Mouse (Mus musculus) kidney, adult 9 months (tissue): Measurements from ENCODE around the gene Rnf13.

Source experiments
- DNase-seq: peaks from one replicate; pipeline ENCODE4 v3.0.0; 2022

Rnf13 gene

DNA sequence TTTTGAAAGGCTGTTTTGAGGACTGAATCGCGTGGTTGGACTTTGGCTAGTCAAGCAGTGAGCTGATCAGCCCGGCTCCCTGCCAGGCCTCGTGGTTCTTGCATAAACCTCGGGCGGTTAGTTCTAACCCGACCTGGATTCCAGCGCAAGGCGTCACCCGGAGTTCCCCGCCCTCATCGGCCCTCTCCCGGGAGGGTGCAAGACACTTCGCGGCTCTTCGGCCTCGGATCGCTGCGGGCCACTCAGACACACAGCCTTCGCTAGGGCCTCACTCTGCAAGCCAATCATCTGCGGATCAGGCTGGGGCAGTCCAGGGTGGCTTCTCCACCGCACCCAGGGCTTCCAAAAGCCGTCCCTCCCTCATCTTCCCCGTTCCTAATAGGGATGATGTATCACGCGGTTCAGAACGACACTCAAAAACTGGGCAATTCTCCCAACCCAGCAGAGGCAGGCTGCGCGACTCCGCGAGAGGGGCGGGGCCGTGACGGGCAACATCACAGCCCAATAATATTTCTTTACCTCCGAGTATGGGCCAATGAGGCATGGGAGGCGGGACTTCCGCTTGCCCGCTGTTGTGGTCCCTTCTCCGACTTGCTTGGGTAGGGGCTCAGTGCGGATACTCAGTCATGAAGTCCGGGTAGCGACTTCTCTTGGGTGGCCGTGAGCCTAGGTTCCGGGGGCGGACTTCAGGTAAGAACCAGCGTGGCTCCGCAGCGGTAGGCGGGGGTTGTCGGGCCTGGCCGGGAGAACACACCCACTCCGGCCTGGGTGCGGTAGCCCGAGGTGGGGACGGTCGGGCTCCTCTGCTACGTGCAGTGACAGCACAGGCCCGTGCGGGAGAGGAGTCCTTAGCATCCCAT, at the start of gene Rnf13:
Gene Rnf13, plus strand, starts transcription at position 552 of the 860 bp plus-strand sequence.
- DNase-seq, result peak; percentile 98

DNA sequence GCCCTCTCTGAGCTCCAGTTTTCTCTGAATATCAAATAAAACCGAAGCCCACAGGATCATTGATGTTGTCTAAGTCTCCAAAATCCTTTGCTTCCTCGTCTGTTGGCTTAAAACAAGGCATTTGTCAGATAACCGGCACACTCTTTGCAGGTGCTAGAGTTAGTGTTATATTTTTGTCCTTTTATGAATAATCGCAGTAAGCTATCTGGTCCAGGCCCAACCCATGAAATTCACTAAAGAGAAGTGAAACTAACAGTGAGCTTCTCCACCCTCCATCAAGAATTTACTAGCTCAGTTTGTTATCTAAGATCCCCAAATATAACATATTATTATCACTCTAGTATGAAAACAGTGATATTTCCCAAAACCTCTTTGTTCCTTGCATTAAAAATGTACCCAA, 44.1 kb upstream of the Rnf13 start:
- no peak for DNase-seq

DNA sequence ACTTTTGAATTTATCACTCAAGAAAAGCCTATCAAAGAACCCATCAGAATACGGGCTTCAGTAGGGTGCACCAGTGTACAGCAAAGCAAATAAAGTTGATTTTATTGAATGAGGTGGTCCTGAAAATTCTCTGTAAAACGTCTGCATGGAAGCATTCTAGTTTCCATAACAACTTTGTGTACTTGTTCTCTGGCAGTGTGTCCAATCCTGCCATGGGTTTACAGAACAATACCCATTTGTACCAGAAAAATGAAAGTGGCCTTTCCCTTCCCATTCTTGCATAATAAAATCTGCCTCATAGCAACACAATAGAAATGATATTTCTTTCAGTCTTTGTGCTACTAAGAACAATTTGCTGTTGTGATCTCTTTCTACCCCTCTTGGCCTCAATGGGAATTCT, 43.1 kb upstream of the Rnf13 start, which contains the start of gene Ankub1:
Gene Ankub1, minus strand, starts transcription at position 81 of the 400 bp plus-strand sequence.
- no peak for DNase-seq

DNA sequence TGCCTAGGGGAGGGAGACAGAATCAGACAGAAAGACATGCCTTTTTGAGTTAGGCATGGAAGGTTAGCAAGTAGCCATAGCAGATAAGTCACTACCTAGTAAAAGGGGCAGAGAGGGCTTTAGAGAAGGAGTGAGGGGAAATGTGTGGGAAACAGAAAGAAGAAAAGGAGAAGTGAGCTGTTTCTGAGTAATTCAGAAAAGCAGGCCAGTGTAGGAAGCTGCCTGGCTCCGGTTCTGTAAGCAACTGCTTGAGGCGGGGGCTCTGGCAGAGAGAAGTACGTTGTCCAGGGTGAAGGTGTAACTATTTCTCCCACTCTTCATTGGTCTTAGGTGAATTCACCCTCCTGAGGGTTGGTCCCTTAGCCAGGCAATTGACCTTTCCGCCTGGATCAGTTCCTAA, 39.6 kb upstream of the Rnf13 start:
- DNase-seq, result peak; percentile 26

DNA sequence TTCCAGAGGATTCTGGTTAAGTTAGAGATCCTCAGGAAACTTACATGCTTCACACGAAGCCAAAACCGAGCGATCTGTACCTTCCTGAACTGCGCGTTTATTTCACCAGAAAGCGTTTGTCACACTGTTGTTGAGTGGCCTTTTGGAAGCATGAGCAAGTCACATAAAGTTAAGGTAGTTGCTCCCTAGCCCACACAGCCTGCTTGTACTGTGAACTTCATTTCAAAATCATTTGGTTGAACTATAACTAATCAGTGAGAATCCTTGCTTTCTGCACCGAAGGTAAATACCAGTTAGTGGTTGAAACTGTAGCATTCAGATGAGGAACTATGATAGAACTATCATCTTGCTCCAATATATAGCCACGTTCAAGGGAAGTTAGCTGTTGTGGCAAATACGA, 39.1 kb upstream of the Rnf13 start:
- DNase-seq, result peak; percentile 54

DNA sequence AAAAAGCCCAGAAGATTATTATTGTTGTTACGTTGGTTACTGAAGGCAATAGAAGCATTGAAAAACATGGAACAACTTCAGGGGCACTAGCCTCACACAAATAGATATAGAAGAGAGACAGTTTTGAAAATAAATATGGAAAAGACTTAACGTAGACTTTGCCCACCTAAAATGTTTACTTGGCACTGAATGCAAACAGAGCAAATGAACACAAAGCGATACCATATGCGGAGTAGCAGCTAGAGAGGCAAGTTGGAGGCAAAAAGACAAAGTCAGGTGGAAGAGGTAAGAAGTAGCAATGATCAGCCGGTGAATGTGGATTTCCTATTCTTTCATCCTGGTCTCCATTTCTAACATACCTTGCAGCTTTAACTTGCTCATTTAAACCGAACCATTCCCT, 21.7 kb upstream of the Rnf13 start:
- DNase-seq, result no peak

DNA sequence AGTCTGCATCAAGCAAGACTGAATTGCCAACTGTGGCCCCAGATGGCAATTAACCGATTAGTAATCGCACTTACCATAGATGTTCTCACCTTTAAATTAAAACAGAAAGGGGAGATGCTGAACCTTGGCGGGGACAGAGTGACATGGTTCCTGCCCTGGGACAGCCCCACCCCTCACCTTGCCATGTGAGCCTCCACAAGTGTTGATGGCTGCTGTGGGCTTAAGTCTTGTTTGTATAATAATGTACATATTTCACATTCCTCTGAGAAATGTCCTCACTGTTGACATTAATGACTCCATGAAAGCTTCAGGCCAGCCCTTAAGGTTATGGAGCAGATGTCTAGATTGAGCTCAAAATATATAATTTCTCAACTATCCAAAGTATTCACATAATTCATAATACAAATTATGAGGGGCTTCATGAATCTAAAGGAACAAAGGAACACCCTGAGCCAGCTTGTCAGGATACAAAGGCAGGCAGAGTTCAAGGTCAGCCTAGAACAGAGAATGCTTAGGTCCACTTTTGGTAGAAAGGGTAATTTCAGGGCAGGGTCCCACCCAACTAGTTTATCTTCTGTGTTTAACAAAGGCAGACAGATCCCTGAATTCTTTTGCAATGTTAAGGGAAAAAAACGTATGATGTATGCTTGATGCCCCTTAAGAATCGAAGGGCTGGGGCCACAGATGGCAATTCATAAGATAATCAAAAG, 3.5 kb upstream of the Rnf13 start:
- no peak for DNase-seq

DNA sequence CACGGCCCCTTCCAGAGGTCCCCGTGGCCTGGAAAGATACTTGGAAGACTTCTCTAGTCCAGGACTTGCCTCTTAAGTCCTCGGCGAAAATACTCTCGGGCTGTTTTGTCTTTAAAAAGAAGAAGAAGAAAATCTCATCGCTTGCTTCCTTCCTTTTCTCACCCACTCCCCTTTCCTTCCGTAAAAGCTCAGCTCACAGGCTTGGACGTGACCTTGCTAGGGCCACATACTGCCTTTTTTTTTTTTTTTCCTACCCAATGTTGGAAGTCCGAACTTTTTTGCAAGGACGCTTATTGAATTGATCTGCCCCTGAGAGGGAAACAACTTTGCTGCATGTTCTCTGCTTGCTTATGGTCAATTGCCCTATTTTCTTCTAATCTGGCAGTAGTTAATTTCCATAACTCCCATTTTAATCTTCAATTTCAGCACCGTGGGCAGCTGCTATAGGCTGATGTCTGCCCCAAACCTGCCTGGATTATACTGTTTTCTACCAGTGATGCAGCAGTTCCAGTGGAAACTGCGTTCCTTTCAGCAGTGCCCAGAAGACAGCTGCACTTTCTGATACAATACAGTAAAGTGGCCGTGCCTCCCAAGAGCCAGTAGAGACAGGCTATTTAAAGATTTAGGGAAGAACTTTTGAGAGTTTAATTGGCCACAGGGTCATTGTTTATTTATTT, 695 bp downstream of the Rnf13 start:
- DNase-seq, result peak; percentile 13

DNA sequence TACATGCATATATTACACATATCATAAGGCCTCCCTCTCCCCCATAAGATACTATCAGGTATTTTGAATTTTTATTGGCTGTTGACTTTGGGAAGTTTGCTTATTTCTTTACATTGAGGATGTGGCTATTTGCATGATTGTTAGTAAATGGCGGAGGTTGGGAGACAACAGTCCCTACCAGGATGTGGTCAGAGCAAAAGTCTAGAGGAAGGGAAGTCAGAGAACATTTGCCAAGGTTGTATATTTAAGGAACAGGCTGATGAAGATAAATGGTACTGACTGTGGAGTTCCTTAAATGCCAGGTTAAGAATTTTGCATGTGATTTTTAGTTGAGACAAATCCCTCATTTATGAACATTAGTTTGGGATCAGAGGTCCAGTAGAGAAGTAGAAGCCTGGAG, 4.0 kb downstream of the Rnf13 start:
- no peak for DNase-seq

DNA sequence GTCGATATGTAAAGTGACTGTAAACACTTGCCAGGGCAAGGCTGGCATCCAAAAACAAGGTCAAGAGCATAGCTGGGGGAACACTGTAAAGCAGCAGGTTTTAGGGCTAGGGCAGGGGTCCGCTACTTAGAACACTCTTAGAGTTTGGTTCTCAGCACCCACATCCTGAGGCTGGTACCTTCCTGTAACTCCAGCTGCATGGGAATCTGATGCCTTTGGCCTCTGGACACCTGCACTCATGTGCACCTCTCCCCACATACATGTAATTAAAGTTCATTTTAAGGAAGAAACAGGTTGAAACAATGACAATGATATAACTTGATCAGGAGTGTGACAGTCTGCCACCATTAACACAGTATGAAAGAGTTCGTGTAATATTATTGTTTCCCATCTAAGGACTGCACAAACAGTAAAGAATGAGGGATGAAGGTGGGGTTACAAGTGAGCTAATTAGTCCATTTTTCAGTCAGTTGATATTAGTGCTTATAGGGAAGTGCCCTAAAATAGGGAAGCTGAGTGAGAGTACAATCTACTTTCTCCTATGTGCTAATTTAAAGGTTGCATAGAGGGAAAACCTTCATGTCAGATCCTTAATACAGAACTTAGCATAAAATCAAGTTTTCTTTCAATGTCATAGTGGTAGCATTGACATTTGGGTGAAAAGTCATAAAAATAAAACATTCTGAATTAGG, 12.9 kb downstream of the Rnf13 start:
- no peak for DNase-seq

DNA sequence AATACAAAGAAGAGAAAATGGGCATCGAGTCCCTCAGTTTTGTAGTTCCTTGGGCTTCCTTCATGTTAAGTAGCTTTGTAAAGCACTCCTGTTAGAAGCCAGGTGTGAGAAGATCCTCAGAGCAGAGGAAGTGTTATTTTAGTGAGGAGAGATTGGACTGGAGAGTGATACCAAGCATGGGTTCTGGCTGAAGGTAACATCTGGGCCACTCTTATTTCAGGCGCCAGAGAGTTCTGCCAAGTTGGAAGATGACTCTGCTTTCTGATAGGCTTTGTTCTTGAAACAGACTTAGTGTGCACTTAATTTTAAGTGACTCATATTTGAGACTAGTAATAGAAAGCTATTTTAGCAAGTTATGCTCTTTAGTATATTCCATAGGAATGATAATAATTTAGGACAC, 41.1 kb downstream of the Rnf13 start:
- no peak for DNase-seq

DNA sequence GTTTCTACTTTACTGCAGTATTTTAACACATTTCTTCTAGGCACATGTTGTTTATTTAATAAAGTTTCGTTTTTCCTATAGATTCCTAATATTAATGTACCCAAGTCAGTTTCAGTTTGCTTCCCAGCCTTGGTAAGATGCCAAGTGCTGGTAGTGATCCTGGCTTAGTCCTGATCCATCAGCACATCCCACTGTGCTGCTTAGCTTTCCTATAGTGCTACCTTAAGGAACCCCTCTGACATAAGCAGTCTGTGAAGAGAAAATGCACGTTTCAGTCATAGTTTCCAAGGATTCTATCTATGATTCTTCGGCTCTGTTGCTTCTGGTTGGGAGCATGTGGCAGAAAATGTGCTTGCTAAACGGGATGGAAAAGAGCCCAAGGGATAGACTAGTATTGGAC, 52.6 kb downstream of the Rnf13 start:
- no peak for DNase-seq

DNA sequence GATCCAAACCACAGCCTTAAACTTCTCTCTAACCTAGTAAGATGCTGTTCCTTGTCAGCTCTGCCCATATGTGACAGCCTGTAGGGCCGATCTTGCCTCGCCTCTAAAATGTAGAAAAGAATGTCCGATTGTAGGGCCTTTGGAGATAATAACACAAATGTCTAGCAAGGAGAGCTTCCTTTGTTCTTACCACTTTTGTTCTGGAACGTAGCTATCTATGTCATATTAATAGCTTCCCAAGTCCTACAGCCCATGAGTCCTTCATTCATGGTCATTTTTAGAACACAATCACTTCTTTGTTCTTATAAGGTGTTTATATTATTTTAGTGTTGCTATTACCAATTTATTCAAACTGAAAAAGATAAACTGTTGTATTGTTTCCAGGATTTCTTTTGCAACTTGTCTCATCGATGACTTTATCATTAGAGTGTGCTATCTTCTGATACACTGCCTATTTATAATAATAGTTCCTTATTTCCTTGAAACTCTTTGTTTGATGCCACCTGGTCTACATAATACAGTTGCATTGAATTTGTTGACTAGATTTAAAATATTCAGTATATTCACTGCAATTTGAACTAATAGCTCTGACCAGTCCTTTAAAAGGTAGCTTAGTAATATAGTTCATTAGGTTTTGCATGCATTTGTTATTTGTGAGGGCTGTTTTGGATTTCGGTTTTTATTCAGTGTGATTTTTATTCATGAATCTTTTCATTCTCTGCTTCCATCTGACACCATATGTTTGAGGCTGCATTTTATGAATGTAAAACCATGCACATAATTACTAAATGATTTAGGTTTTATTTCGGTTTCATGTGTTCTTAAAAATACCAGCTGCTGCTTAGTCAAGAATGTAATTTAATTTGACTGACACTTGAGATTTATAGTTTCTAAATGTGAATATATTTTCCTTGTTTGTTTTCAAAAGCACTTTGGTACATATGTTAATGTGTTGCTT, 53.4 kb downstream of the Rnf13 start:
- DNase-seq, result no peak

DNA sequence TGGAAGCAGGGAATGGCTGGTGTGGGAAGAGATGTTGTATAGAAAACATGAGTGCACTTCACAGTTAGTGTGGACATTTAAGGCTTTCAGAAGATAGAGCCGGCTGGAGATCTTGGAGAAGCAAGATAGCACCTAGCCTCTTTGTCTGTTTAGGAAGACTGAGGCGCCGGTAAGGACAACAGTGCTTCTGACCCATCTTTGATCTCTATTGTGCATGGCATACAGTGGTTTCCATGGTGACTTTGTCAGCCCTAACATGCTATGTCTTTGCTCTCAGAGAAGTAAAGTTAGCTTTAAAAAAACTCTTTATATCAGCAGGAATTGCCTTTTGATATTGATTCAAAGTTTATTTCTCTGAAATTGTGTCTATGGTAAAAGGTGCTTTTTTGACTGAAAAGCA, 55.2 kb downstream of the Rnf13 start:
- no peak for DNase-seq

DNA sequence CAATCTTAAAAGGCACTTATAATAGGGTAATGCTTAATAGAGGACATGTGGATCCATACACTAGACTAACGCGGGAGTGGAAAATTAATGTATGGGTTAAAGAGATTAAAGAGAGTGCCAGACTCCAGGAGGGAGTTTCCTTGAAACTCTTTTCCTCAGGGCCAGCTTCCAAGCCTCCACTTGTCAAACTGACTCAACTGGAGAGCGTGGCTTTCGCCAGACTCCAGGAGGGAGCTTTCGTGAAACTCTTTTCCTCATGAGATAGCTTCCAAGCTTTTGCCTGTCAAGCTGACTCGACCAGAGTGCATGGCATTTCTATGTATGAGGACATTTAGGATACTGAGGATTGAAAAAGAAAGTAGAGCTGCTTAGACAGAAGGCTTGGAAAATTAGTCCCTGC, 59.2 kb downstream of the Rnf13 start:
- DNase-seq, result peak; percentile 30

DNA sequence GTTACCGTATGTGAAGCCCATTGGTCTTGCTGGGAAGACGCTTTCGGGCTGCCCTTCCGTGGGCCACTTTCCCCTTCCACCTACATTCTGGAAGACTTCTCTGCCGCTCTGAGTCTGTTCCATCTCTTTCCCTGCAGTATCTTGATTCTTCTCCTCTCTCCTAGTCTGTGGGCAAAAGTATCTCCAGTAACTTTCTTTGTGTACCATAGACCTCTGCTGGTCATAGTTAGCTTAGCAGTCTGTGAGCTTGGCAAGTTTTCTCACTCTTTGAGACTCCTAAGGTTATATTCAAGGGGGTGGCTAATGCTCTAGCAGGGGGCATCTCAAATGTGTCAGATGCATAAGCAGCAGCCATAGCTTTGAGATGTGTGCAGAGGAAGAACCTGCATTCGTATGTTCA, 79.6 kb downstream of the Rnf13 start:
- DNase-seq, result peak; percentile 40

DNA sequence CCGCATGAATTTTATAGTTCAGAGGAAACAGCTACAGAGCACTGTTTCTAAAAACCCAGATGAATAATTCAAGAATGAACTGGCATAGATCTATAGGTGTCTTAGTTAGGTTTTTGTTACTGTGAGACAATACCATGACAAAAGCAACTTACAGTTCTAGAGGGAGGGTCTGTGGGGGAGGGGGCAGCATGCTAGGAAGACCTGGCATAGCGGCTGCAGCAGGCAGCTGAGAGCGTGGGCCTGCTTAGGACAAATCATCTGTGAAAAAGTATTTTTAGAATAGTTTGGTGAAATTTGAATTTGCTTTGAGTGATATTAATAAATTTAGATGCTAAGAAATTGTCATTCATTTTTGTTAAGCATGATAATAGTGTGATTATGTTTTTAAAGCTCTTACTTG, 90.0 kb downstream of the Rnf13 start:
- no peak for DNase-seq

DNA sequence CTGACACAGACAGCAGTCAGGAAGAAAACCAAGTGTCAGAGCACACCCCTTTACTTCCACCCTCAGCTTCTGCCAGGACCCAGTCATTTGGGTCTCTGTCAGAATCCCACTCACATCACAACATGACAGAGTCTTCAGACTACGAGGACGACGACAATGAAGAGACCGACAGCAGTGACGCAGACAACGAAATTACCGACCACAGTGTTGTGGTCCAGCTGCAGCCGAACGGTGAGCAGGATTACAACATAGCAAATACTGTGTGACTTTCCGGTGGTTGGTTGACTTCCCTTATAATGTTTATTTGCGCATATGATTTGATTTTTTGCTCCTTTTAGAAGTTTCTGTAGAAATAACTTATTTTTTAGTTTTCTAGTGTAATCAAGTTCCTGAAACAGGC, 97.7 kb downstream of the Rnf13 start:
- DNase-seq, result no peak

DNA sequence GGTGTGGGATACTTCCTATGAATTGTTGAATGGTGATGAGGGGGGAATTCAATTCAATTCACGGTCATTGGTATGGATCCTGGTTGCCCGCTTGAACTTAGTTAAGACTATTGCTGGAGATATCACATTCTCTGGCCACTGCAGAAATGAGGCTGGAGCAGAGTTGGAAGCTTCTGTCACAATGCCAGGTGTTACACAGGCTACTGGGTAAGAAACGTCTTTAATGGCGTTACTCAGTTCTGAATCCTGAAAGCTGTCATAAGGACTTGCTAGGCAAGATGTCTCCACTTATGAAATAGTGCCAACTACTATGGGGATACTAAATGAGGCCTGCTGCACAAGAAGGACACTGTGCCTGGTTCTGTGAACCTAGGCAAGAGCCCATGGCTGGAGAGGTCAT, 101.0 kb downstream of the Rnf13 start:
- DNase-seq, result no peak

DNA sequence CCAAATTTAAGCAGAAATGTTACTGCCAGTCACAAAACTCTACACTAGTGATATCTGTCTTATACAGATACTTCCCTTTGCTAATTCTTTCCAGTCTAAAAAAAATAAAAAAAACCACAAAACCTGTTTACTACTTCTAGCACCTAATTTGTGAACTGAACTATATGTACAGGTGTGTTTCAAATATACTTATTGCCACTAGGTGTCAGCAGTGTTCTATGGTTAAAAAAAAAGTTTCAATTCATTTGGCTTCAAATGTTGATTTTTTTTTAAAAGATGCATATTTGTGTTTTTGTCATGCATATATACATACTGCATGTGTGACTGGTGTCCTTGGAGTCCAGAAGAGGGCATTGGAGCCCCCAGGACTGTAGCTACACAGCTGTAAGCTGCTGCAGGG, 107.9 kb downstream of the Rnf13 start:
- DNase-seq, result peak; percentile 52

DNA sequence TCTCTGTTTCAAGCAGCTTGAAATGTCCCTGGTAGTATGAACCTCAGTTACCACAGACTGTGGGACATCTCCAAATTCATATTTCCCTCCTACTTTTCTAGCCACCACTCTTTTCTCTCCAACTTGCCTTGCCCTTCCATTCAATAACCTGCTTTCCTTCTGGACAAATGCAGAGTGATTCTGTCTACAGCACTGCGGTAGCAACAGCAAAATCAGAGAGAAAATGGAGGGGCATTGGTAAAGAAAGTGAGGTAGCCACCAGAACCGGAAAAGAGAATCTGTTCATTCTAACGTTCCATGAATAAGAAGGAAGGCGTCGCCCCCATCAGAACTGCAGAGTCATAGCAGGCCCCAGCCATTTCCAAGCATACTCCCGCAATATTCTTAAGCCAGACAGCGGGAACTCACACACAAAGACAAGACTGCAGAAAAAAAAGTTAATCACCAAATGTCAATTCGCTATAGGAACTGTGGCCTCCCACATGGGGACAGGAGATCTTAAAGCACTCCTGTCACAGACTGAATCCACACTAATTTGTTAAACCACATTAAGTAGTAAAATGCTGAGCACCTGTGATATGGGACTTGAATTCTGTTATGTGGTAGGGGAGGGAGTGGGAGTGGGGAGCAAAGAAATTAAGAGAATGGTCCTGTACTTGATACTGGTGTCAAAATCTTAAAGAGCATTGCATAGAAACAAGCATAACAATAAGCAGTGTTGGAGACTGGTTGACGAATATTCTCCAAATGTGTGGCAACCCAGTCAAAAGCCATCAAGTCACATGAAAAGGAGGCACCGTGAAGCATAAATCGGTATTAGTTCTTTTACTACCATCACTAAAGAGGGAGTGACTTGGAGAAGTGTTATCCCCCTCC, 110.2 kb downstream of the Rnf13 start:
- DNase-seq, result no peak
